Mouse (Mus musculus): ENCODE measurements at regions not wholly inside any gene's neighbourhood (a gene's known extent, or its start where the extent isn't known, plus 50 kb on each side); places are given as distances from the start of the nearest gene placed in this dataset.

- no peak for ATAC-seq
Measured at GRCm38 (mm10) chr5:11983452-11983851, 65.6 kb downstream of the 4933402N22Rik start.

GRCm38 (mm10) chr5:11989140-11989539, 71.3 kb downstream of the 4933402N22Rik start:
- no peak for ATAC-seq

- no peak for ATAC-seq
Measured at GRCm38 (mm10) chr5:12000777-12001176, 82.9 kb downstream of the 4933402N22Rik start.

GRCm38 (mm10) chr5:12006473-12006872, 88.6 kb downstream of the 4933402N22Rik start:
- no peak for ATAC-seq

- no peak for ATAC-seq
Measured at GRCm38 (mm10) chr5:12016332-12016731, 98.5 kb downstream of the 4933402N22Rik start.

- ATAC-seq = no peak
Measured at GRCm38 (mm10) chr5:12020489-12020888, 102.6 kb downstream of the 4933402N22Rik start.

GRCm38 (mm10) chr5:12024705-12025383, 107.0 kb downstream of the 4933402N22Rik start:
- no peak for ATAC-seq

GRCm38 (mm10) chr5:12030002-12030401, 112.2 kb downstream of the 4933402N22Rik start:
- ATAC-seq = peak; percentile 66

- no peak for ATAC-seq
Measured at GRCm38 (mm10) chr5:12049806-12050205, 132.0 kb downstream of the 4933402N22Rik start.

- ATAC-seq = no peak
Measured at GRCm38 (mm10) chr5:12080191-12080590, 162.3 kb downstream of the 4933402N22Rik start.

- ATAC-seq = no peak
Measured at GRCm38 (mm10) chr5:12093680-12094079, 175.8 kb downstream of the 4933402N22Rik start.

GRCm38 (mm10) chr5:12116587-12117354, 198.9 kb downstream of the 4933402N22Rik start:
- ATAC-seq = no peak

- no peak for ATAC-seq
Measured at GRCm38 (mm10) chr5:12124935-12125334, 207.1 kb downstream of the 4933402N22Rik start.

GRCm38 (mm10) chr5:12127484-12128265, 209.8 kb downstream of the 4933402N22Rik start:
- no peak for ATAC-seq

GRCm38 (mm10) chr5:12138961-12139360, 221.1 kb downstream of the 4933402N22Rik start:
- ATAC-seq = no peak

GRCm38 (mm10) chr5:12153295-12153694, 229.9 kb upstream of the Sema3d start:
- ATAC-seq = no peak

- no peak for ATAC-seq
Measured at GRCm38 (mm10) chr5:12154551-12155091, 228.6 kb upstream of the Sema3d start.

GRCm38 (mm10) chr5:12191681-12192080, 191.5 kb upstream of the Sema3d start:
- no peak for ATAC-seq

GRCm38 (mm10) chr5:12207452-12207851, 175.7 kb upstream of the Sema3d start:
- no peak for ATAC-seq

- ATAC-seq = no peak
Measured at GRCm38 (mm10) chr5:12209631-12210030, 173.6 kb upstream of the Sema3d start.

- ATAC-seq = no peak
Measured at GRCm38 (mm10) chr5:12213448-12213847, 169.7 kb upstream of the Sema3d start.

GRCm38 (mm10) chr5:12219424-12220107, 163.6 kb upstream of the Sema3d start:
- ATAC-seq = no peak
